In the genomic region with DNA sequence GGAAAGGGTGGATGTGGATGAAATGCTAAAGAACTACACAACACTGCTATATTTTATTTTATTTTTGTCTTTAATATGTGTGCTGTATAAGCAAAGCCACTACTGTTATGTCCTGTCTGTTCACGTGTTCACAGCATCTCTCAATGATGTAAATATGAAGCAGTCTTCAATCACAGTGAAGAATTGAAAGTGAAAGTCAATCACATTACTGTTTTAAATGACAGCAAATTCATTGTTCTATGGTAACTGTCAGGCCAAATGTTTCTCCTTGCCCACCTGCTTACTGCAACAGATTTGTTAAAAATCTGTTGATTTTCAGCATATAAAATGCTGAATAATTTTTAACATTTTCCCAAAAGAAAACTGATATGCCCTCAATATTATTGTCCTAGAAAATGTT, we compare ENCODE assay signal across 24 mouse cellular contexts.
"Had no signal": no experiment of that assay in that cellular context is flagged by ENCODE, and none has a peak within 500 bp of the region (broad histone marks: within the 10 kb centered on the region; RNA-seq: fewer than 3 reads in every experiment).

No protein-coding gene starts in this region.

- H3K27ac ChIP-seq: kidney, embryonic 15.5 days; limb, embryonic 12.5 days; limb, embryonic 15.5 days; liver, embryonic 14.5 days; lung, embryonic 15.5 days; neural tube, embryonic 12.5 days; neural tube, embryonic 15.5 days; stomach, embryonic 15.5 days had no signal

- H3K4me2 ChIP-seq: kidney, embryonic 15.5 days; limb, embryonic 12.5 days; limb, embryonic 15.5 days; liver, embryonic 11.5 days; lung, embryonic 15.5 days; midbrain, embryonic 11.5 days; neural tube, embryonic 12.5 days; neural tube, embryonic 15.5 days; stomach, embryonic 15.5 days had no signal

- H3K36me3 ChIP-seq: kidney, embryonic 15.5 days; limb, embryonic 12.5 days; limb, embryonic 15.5 days; lung, embryonic 15.5 days; neural tube, embryonic 12.5 days; neural tube, embryonic 15.5 days; stomach, embryonic 15.5 days had no signal

- H3K9me3 ChIP-seq: kidney, embryonic 15.5 days; limb, embryonic 12.5 days; limb, embryonic 15.5 days; lung, embryonic 15.5 days; megakaryocyte, embryonic 14.5 days; neural tube, embryonic 12.5 days; neural tube, embryonic 15.5 days; stomach, embryonic 15.5 days had no signal

- H3K9ac ChIP-seq: kidney, embryonic 15.5 days; limb, embryonic 12.5 days; limb, embryonic 15.5 days; liver, embryonic 14.5 days; lung, embryonic 15.5 days; neural tube, embryonic 12.5 days; neural tube, embryonic 15.5 days; stomach, embryonic 15.5 days had no signal

- H3K4me1 ChIP-seq: kidney, embryonic 15.5 days; limb, embryonic 12.5 days; limb, embryonic 15.5 days; lung, embryonic 15.5 days; megakaryocyte, embryonic 14.5 days; neural tube, embryonic 12.5 days; neural tube, embryonic 15.5 days; stomach, embryonic 15.5 days had no signal

- H3K27me3 ChIP-seq: kidney, embryonic 15.5 days; limb, embryonic 12.5 days; limb, embryonic 15.5 days; lung, embryonic 15.5 days; megakaryocyte, embryonic 14.5 days; neural tube, embryonic 12.5 days; neural tube, embryonic 15.5 days; stomach, embryonic 15.5 days had no signal

- DNase-seq: kidney, adult 11 months; kidney, adult 8-10 months; kidney, postnatal 10 days; kidney, postnatal 4 days; left cerebral cortex, postnatal 4 days; lung, adult 18-20 months; lung, postnatal 10 days; lung, postnatal 36 days; midbrain, embryonic 14.5 days; right cerebral cortex, adult 18-20 months; right cerebral cortex, postnatal 14 days; right cerebral cortex, postnatal 4 days; thymus, postnatal 25 days had no signal

- H3K4me3 ChIP-seq: kidney, embryonic 15.5 days; limb, embryonic 12.5 days; limb, embryonic 15.5 days; lung, embryonic 15.5 days; megakaryocyte, embryonic 14.5 days; neural tube, embryonic 12.5 days; neural tube, embryonic 15.5 days; stomach, embryonic 15.5 days had no signal
